13 mouse cellular contexts compared by ENCODE assay signal in genomic region chr5:139910755-139911300, GRCm38 (mm10). TPM values are rescaled to one million over a fixed set of nuclear protein-coding genes. Genes with fewer than 3 reads are reported as not detected.
A peak's percentile ranks its signal among the peaks of the same experiment; 100 is the strongest.
DNase-seq lines count a peak whose midpoint lies in the region; ATAC-seq lines count a peak whose summit lies in the region.
"Had no signal": no experiment of that assay in that cellular context is flagged by ENCODE, and none has a peak within 500 bp of the region (broad histone marks: within the 10 kb centered on the region; RNA-seq: fewer than 3 reads in every experiment).

No protein-coding gene starts in this region.

- H3K9ac ChIP-seq in embryonic facial prominence, embryonic 12.5 days: no peak overlapping the region
- H3K9ac ChIP-seq in hindbrain, embryonic 13.5 days: no peak overlapping the region
- 0 out of 2 replicates have a peak overlapping the region, but pooled peaks have one; percentile 34 for H3K9ac ChIP-seq in midbrain, embryonic 16.5 days (ENCODE audit: low read depth, low read length)
- H3K9ac ChIP-seq: liver, postnatal 0 days had no signal

- H3K36me3 ChIP-seq in embryonic facial prominence, embryonic 12.5 days: no peaks in the 10 kb centered on the region
- no peaks in the 10 kb centered on the region for H3K36me3 ChIP-seq in hindbrain, embryonic 13.5 days
- H3K36me3 ChIP-seq in midbrain, embryonic 16.5 days (ENCODE audit: control insufficient read depth, insufficient read depth, low read length): no peaks in the 10 kb centered on the region

- no peak for ATAC-seq in embryonic facial prominence, embryonic 12.5 days (ENCODE audit: insufficient number of reproducible peaks, insufficient read depth, low FRiP score, low TSS enrichment)
- ATAC-seq in hindbrain, embryonic 13.5 days (ENCODE audit: low FRiP score): no peak
- no peak for ATAC-seq in midbrain, embryonic 16.5 days
- ATAC-seq: liver, postnatal 0 days had no signal

- no peaks in the 10 kb centered on the region for H3K9me3 ChIP-seq in embryonic facial prominence, embryonic 12.5 days
- H3K9me3 ChIP-seq in hindbrain, embryonic 13.5 days: no peaks in the 10 kb centered on the region
- no peaks in the 10 kb centered on the region for H3K9me3 ChIP-seq in midbrain, embryonic 16.5 days (replicated peaks; ENCODE audit: control insufficient read depth, low read length, poor library complexity, severe bottlenecking)
- H3K9me3 ChIP-seq: megakaryocyte, embryonic 14.5 days had no signal

- H3K4me3 ChIP-seq in embryonic facial prominence, embryonic 12.5 days: no peak overlapping the region
- H3K4me3 ChIP-seq in hindbrain, embryonic 13.5 days: peak overlapping the region; percentile 57
- H3K4me3 ChIP-seq in midbrain, embryonic 16.5 days (ENCODE audit: low read depth, low read length): peak overlapping the region; percentile 59
- H3K4me3 ChIP-seq: megakaryocyte, embryonic 14.5 days had no signal

- H3K27ac ChIP-seq in embryonic facial prominence, embryonic 12.5 days: no peak overlapping the region
- H3K27ac ChIP-seq in hindbrain, embryonic 13.5 days: no peak overlapping the region; the same call in 1 of the 2 replicates
- H3K27ac ChIP-seq in midbrain, embryonic 16.5 days (ENCODE audit: low read length): no peak overlapping the region

- H3K27me3 ChIP-seq in embryonic facial prominence, embryonic 12.5 days: peaks cover 99% of the 10 kb centered on the region
- peaks cover 87% of the 10 kb centered on the region for H3K27me3 ChIP-seq in hindbrain, embryonic 13.5 days
- peaks cover 45% of the 10 kb centered on the region for H3K27me3 ChIP-seq in midbrain, embryonic 16.5 days (ENCODE audit: control insufficient read depth, insufficient read depth, low read depth, low read length)

- DNase-seq in heart, adult 11 months: peak; percentile 74
- DNase-seq in heart, adult 18-20 months: no peak
- DNase-seq in lung, postnatal 4 days: no peak
- DNase-seq in lung, postnatal 25 days (ENCODE audit: low spot score): no peak
- DNase-seq in right cerebral cortex, postnatal 25 days: no peak
- DNase-seq: cerebellum, adult 11 months; thymus, adult 18-20 months had no signal

- 0 out of 2 replicates have a peak overlapping the region, but pooled peaks have one; percentile 97 for H3K4me2 ChIP-seq in embryonic facial prominence, embryonic 12.5 days (replicated peaks)
- H3K4me2 ChIP-seq in hindbrain, embryonic 13.5 days: peak overlapping the region; percentile 91
- peak overlapping the region; percentile 97 for H3K4me2 ChIP-seq in midbrain, embryonic 16.5 days (ENCODE audit: low read length)

- peaks cover 40% of the 10 kb centered on the region for H3K4me1 ChIP-seq in embryonic facial prominence, embryonic 12.5 days
- H3K4me1 ChIP-seq in hindbrain, embryonic 13.5 days (replicated peaks): peaks cover 68% of the 10 kb centered on the region
- H3K4me1 ChIP-seq in midbrain, embryonic 16.5 days (ENCODE audit: control insufficient read depth, insufficient read depth, low read length): peaks cover 46% of the 10 kb centered on the region

- 11% methylated on average over 3 of the region's 3 CpGs for WGBS in embryonic facial prominence, embryonic 12.5 days
- 7% methylated on average over 3 of the region's 3 CpGs for WGBS in hindbrain, embryonic 13.5 days
- 21% methylated on average over 3 of the region's 3 CpGs for WGBS in midbrain, embryonic 16.5 days

RNA-seq across cellular contexts. Expression of gene Elfn1, which starts 3.1 kb away (rescaled TPM):
- under 1 TPM in 1 of 2 experiments, not detected in 1; 0.10 TPM for total RNA-seq in heart, adult 18-20 months (2021)
- polyA plus RNA-seq in embryonic facial prominence, embryonic 12.5 days (2016; fragmentation: Nextera tagmentation; extraction: Ambion mirVana): 0.15 and 0.45 TPM in 2 replicates
- polyA plus RNA-seq in hindbrain, embryonic 13.5 days (2015; fragmentation: Nextera tagmentation; extraction: Ambion mirVana): 1.3 and 1.4 TPM in 2 replicates
- 2.5 TPM in 2 replicates for polyA plus RNA-seq in midbrain, embryonic 16.5 days (2015; fragmentation: Nextera tagmentation; extraction: Ambion mirVana)
- total RNA-seq: granulocyte monocyte progenitor cell, adult 5-6 weeks had no signal
- polyA plus RNA-seq: liver, postnatal 0 days had no signal
